Mouse (Mus musculus) hindbrain, embryonic 11.5 days (tissue): Measurements from ENCODE around the gene Zfyve21. TPM values are rescaled to one million over a fixed set of nuclear protein-coding genes. Genes with fewer than 3 reads are reported as not detected.

ENCODE experiments used
- ATAC-seq: fragments of 200-750 bp; cut with Nextera tagmentation; 2 replicates; pipeline ENCODE4 v1.8.0; 2017; ENCODE audit warnings: mild to moderate bottlenecking, moderate TSS enrichment, moderate library complexity; ENCODE audit not compliant: low FRiP score
- DNase-seq: peaks from one replicate; pipeline ENCODE4 v3.0.0-alpha.2; 2015; ENCODE audit warnings: low spot score
- H3K27ac ChIP-seq: fragments of 300-500 bp; sonication (generic); 2 replicates; pipeline ENCODE4 v1.5.1; 2014; ENCODE audit warnings: mild to moderate bottlenecking, low read depth, low read length
- H3K27me3 ChIP-seq: fragments of 300-500 bp; sonication (generic); 2 replicates; pipeline ENCODE4 v1.6.1; 2014; ENCODE audit warnings: mild to moderate bottlenecking, low read length, moderate library complexity, mixed read lengths; ENCODE audit not compliant: control insufficient read depth, insufficient read depth
- H3K36me3 ChIP-seq: fragments of 300-500 bp; sonication (generic); 2 replicates; pipeline ENCODE4 v1.6.1; 2014; ENCODE audit warnings: mild to moderate bottlenecking, low read length, moderate library complexity, mixed read lengths; ENCODE audit not compliant: control insufficient read depth, insufficient read depth
- H3K4me1 ChIP-seq: fragments of 300-500 bp; sonication (generic); replicated peaks from 2 replicates; pipeline ENCODE4 v1.6.1; 2014; ENCODE audit warnings: low read length, mixed read lengths; ENCODE audit not compliant: control insufficient read depth, insufficient read depth
- H3K4me2 ChIP-seq: fragments of 300-500 bp; sonication (generic); replicated peaks from 2 replicates; pipeline ENCODE4 v1.6.1; 2014; ENCODE audit warnings: mild to moderate bottlenecking, low read depth, low read length
- H3K4me3 ChIP-seq: fragments of 300-500 bp; sonication (generic); 2 replicates; pipeline ENCODE4 v1.5.1; 2014; ENCODE audit warnings: low read depth, low read length
- H3K9ac ChIP-seq: fragments of 300-500 bp; sonication (generic); 2 replicates; pipeline ENCODE4 v1.6.1; 2014; ENCODE audit warnings: low read depth, low read length
- H3K9me3 ChIP-seq: fragments of 300-500 bp; sonication (generic); 2 replicates; pipeline ENCODE4 v1.6.1; 2016; ENCODE audit warnings: low read length; ENCODE audit not compliant: control insufficient read depth
- WGBS: fragments of 180-500 bp; shearing (Covaris S2); extraction: QIAGEN DNeasy Blood & Tissue Kit; methylation state at CpG from one replicate; pipeline ENCODE4 v1.1.7; 2014; 5-methylcytosine and 5-hydroxymethylcytosine counted together
- polyA plus RNA-seq: library from polyadenylated mRNA; unstranded; fragments of >200 nt; fragmentation: Nextera tagmentation; extraction: Ambion mirVana; gene quantifications from 2 replicates; pipeline ENCODE4 v1.2.1, GENCODE M21; 2014

The Zfyve21 gene
- polyA plus RNA-seq: 54.2 and 54.7 TPM in 2 replicates

- peaks cover 18% of the 10 kb centered on the region for H3K4me1 ChIP-seq
- H3K27me3 ChIP-seq: no peaks in the 10 kb centered on the region
- DNase-seq (peak; percentile 96), ATAC-seq (peak; percentile 99)
- peak within 1 kb of the TSS; percentile 67 for H3K4me3 ChIP-seq
- peak within 1 kb of the TSS; percentile 78 for H3K27ac ChIP-seq
- peak within 1 kb of the TSS; percentile 89 for H3K4me2 ChIP-seq
- H3K9me3 ChIP-seq: no peaks in the 10 kb centered on the region
- under 1% methylated on average over 87 of the region's 87 CpGs for WGBS
- H3K36me3 ChIP-seq: no peaks in the 10 kb centered on the region
- H3K9ac ChIP-seq: peak within 1 kb of the TSS; percentile 68
Measured at GRCm38 (mm10) chr12:111813766-111814617, at the start of gene Zfyve21, which contains the start of gene Xrcc3. Zfyve21 (plus strand) TSS chr12:111814170. Xrcc3 (minus strand) TSS chr12:111813873.

DNA sequence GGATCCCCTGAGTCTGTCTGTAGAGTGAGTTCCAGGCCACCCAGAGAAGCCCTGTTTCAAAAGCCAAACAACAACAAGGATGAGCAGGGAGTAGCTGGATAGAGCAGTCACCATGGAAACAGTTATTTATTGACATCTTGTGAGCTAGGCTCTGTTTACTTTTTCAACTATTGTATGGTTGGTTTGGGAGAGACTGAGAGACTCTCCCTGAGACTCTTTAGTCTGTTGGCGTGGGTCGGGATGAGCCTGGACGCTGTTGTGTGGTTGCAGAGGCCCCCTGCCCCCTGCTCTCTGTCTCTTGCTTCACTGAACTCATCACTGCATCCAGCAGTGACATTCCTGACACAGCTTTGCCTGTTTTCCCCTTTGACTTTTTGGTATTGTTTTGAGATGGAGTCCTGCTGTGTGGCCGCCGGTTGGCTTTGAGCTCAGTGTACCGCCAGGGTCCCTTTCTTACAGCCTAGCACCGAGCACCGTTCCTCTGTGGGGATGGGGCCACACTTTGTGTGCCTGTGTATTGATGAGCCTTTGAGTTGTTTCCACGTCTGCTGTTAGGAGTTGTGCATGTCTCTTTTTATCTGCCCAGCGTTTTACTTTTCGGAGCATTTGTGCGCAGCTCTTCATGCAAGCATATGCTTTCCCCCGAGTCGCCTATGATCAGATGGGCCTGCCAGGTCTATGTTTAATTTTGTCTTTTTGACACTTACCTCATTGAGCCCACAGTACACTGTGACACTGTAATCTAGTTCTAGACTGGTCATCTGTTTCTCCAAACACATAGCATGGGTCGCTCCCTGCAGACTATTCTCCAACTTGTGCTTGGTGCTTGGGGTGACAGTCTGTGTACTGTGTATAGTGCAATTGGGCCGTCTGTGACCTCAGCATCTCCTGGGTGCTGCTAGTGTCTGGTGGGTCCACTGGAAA lies 47.4 kb upstream of the Zfyve21 start:
- peaks cover 11% of the 10 kb centered on the region for H3K4me1 ChIP-seq
- no peaks in the 10 kb centered on the region for H3K36me3 ChIP-seq
- H3K27ac ChIP-seq: peak overlapping the region; percentile 67
- 0 out of 2 replicates have a peak overlapping the region, but pooled peaks have one; percentile 15 for H3K9ac ChIP-seq
- 25% methylated on average over 16 of the region's 16 CpGs for WGBS
- peak overlapping the region; percentile 20 for H3K4me2 ChIP-seq
- no peak overlapping the region for H3K4me3 ChIP-seq
- ATAC-seq (peak; percentile 84), DNase-seq (peak; percentile 55)
- no peaks in the 10 kb centered on the region for H3K9me3 ChIP-seq
- no peaks in the 10 kb centered on the region for H3K27me3 ChIP-seq

DNA sequence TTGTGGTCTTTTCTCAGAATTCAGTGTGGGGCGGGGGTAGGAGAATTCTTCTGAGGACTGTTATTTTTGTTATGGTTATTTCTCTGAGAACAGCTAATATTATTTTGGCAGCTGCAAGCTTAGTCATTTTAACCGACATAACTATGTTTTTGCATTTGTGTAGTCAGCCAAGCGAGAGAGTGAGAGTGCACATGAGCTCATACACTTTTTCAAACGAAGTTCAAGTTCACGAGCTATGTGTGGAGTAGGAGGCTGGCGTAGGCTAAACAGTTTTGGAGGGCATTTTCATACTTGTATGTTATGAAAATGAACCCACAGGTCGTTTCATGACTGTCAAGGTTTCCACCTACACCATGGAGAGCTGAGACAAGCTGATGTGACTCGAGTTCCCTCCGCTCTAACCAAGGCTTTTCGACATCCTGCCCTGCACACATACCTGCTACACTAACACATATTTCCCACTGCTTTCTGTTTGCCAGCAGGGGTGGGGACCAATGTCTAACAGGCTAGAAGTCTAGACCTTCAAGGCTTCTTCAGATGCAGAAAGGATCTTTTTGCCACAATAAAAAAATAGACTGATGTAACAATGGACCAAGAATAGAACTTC lies 45.5 kb upstream of the Zfyve21 start:
- Histone ChIP-seq H3K9me3 (no peaks in the 10 kb centered on the region), H3K36me3 (no peaks in the 10 kb centered on the region; the same call in 1 of the 2 replicates), H3K4me3 (no peak overlapping the region), H3K27ac (no peak overlapping the region), H3K4me1 (peaks cover 11% of the 10 kb centered on the region), H3K9ac (no peak overlapping the region), H3K27me3 (no peaks in the 10 kb centered on the region), H3K4me2 (no peak overlapping the region)
- ATAC-seq (no peak), DNase-seq (no peak)
- 94% methylated on average over 10 of the region's 10 CpGs for WGBS

- Histone ChIP-seq H3K27me3 (no peaks in the 10 kb centered on the region), H3K4me1 (peaks cover 11% of the 10 kb centered on the region), H3K9ac (no peak overlapping the region), H3K4me3 (no peak overlapping the region), H3K27ac (no peak overlapping the region), H3K9me3 (no peaks in the 10 kb centered on the region), H3K4me2 (no peak overlapping the region), H3K36me3 (peaks cover 5% of the 10 kb centered on the region; the same call in 1 of the 2 replicates)
- ATAC-seq (no peak), DNase-seq (no peak)
- WGBS: 49% methylated on average over 10 of the region's 10 CpGs
Measured at GRCm38 (mm10) chr12:111769306-111769705, 44.7 kb upstream of the Zfyve21 start.

DNA sequence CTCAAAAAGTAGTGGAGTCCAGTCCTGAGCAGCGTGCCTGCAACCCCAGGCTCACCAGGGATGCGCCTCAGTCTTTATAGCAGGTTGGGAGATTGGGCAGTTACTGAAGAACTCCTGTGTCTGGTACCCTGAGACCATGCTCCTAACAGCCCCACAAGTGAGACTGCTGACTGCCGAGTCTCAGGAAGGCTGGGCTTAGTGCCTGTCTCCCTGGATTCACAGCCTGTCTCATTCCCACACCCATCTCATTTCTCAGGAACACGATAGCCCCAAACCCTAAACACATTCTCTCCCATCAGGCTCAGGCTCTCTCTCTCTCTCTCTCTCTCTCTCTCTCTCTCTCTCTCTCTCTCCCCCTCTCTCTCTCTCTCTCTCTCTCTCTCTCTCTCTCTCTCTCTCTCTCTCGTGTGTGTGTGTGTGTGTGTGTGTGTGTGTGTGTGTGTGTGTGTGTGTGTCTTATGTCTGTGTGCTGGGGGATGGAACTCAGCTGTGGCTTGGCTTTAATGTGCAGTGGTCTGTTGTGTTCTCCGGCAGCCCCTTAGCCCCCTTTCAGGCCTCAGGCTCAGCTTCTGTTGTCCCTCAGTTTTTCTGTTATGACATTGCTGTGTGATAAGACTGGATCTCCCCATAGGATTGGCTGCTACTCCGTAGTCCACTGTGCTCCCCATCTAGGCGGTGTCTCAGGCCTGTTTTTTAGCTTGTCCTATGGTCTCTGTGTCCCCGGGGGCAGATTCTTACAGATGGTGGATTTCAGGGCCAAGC lies 44.0 kb upstream of the Zfyve21 start:
- 71% methylated on average over 8 of the region's 9 CpGs for WGBS
- no peak overlapping the region for H3K27ac ChIP-seq
- ATAC-seq: no peak

DNA sequence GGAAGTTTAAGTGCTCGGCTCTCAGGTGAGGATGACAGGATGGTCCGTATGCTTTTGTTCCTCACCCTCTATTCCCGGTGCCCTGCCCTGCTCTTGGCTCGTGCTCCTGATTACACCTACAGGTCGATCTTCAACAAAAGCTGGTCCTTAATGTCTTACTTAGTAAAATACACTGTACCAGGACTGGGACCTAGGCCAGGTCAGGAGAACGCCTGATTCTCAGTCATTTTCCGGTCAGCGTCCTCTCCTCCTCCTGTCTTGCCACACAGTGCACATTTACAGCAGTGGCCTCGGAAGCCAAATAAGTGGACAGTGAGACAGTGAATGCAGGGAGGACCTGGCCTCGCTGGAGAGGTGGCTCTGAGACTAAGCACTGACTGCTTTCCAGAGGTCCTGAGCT lies 43.3 kb upstream of the Zfyve21 start:
- Histone ChIP-seq H3K27me3 (no peaks in the 10 kb centered on the region), H3K4me1 (peaks cover 9% of the 10 kb centered on the region), H3K36me3 (peaks cover 12% of the 10 kb centered on the region; the same call in 1 of the 2 replicates), H3K27ac (no peak overlapping the region), H3K9me3 (no peaks in the 10 kb centered on the region), H3K4me2 (no peak overlapping the region), H3K9ac (no peak overlapping the region), H3K4me3 (no peak overlapping the region)
- DNase-seq (no peak), ATAC-seq (no peak)
- WGBS: 89% methylated on average over 10 of the region's 10 CpGs

More for the DNA sequence above, 44.0 kb upstream of the Zfyve21 start:
- Histone ChIP-seq H3K27me3 (no peaks in the 10 kb centered on the region), H3K4me3 (no peak overlapping the region), H3K36me3 (peaks cover 10% of the 10 kb centered on the region; the same call in 1 of the 2 replicates), H3K4me1 (peaks cover 11% of the 10 kb centered on the region), H3K4me2 (no peak overlapping the region), H3K9ac (no peak overlapping the region), H3K9me3 (no peaks in the 10 kb centered on the region)
- no peak for DNase-seq

- DNase-seq (no peak), ATAC-seq (no peak)
- Histone ChIP-seq H3K4me1 (no peaks in the 10 kb centered on the region), H3K36me3 (peaks cover 27% of the 10 kb centered on the region), H3K9me3 (no peaks in the 10 kb centered on the region), H3K4me2 (no peak overlapping the region), H3K27me3 (no peaks in the 10 kb centered on the region), H3K9ac (no peak overlapping the region), H3K4me3 (no peak overlapping the region), H3K27ac (no peak overlapping the region)
- WGBS: 92% methylated on average over 16 of the region's 16 CpGs
Measured at GRCm38 (mm10) chr12:111774156-111774555, 39.8 kb upstream of the Zfyve21 start.

GRCm38 (mm10) chr12:111774845-111775244 lies 39.1 kb upstream of the Zfyve21 start:
- WGBS: 74% methylated on average over 15 of the region's 15 CpGs
- ATAC-seq (no peak), DNase-seq (no peak)
- no peak overlapping the region for H3K4me3 ChIP-seq
- H3K9ac ChIP-seq: no peak overlapping the region
- peaks cover 31% of the 10 kb centered on the region for H3K36me3 ChIP-seq
- H3K27ac ChIP-seq: no peak overlapping the region
- no peak overlapping the region for H3K4me2 ChIP-seq
- H3K27me3 ChIP-seq: no peaks in the 10 kb centered on the region
- no peaks in the 10 kb centered on the region for H3K4me1 ChIP-seq
- no peaks in the 10 kb centered on the region for H3K9me3 ChIP-seq
